Mouse (Mus musculus) MEL (cell line): ENCODE measurements around the gene Nckap1.

Experiments used
- CTCF ChIP-seq, 3 experiments: IDR thresholded peaks in 2 of 3; conservative IDR thresholded peaks in 1 of 3; 2 replicates each; pipeline ENCODE4 v1.5.1; 2011 to 2012; ENCODE audit warnings: low read length in 3 of 3, low read depth in 2 of 3, mild to moderate bottlenecking in 2 of 3, improper control_type of control experiment in 1 of 3, inconsistent platforms in 1 of 3, mixed read lengths in 1 of 3, moderate library complexity in 1 of 3; ENCODE audit not compliant: control insufficient read depth in 1 of 3, insufficient read depth in 1 of 3, poor library complexity in 1 of 3, severe bottlenecking in 1 of 3
- HCFC1 ChIP-seq: IDR thresholded peaks from 2 replicates; pipeline ENCODE4 v1.6.1; 2012; ENCODE audit warnings: low read depth, mild to moderate bottlenecking, inconsistent platforms, low read length, improper control_type of control experiment, moderate library complexity
- MYC ChIP-seq: IDR thresholded peaks from 2 replicates; pipeline ENCODE4 v1.6.1; 2011; ENCODE audit warnings: low read depth, mild to moderate bottlenecking, low read length, improper control_type of control experiment, moderate library complexity
- POLR2A ChIP-seq, 2 experiments: IDR thresholded peaks; 2 replicates each; pipeline ENCODE4 v1.6.1; 2011 to 2012; ENCODE audit warnings: low read length in 2 of 2, mild to moderate bottlenecking in 2 of 2, control low read depth in 1 of 2, improper control_type of control experiment in 1 of 2, low read depth in 1 of 2, moderate library complexity in 1 of 2; ENCODE audit not compliant: control insufficient read depth in 1 of 2, insufficient read depth in 1 of 2, poor library complexity in 1 of 2
- ZC3H11A ChIP-seq: IDR thresholded peaks from 2 replicates; pipeline ENCODE4 v1.6.1; 2012; ENCODE audit warnings: low read depth, mild to moderate bottlenecking, inconsistent platforms, low read length, improper control_type of control experiment

DNA sequence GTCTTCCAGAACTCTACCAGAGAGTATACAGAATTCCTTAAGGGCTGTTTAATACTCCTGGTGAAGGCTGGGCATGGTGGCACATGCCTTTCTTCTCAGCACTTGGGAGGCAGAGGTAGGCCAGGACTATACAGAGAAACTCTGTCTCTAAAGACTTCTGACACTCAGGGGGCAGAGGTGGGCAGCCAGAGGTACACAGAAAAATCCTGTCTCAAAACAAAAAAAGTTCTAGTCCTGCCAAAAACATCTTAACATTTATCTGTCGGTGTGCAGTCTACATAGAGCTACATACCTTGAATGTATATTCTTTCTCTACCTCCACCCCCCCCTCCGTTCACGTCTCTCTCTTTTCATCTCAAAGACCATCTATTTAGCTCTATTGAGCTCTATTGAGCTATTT is 1.2 kb upstream of the Nckap1 start:
- TF ChIP-seq MYC: no peak
- no peak for TF ChIP-seq CTCF (IDR thresholded peaks at IDR 0.05 in 2 of 3, conservative IDR thresholded peaks at IDR 0.05 in 1 of 3; ENCODE audit: control insufficient read depth in 1 of 3, insufficient read depth in 1 of 3, low read depth in 2 of 3, low read length in 3 of 3, poor library complexity in 1 of 3, severe bottlenecking in 1 of 3)
- no peak for TF ChIP-seq POLR2A (IDR thresholded peaks at IDR 0.05; ENCODE audit: control insufficient read depth in 1 of 2, insufficient read depth in 1 of 2, low read depth in 1 of 2, low read length in 2 of 2, poor library complexity in 1 of 2)
- no peak for TF ChIP-seq HCFC1
- no peak for TF ChIP-seq ZC3H11A
